Mouse (Mus musculus) midbrain, embryonic 11.5 days (tissue): Measurements from ENCODE around the gene Psmb1. TPM values are rescaled to one million over a fixed set of nuclear protein-coding genes. Genes with fewer than 3 reads are reported as not detected.
"Not testable (repeated sequence)": the region's sequence is repeated elsewhere in the genome, so short reads cannot be mapped to it uniquely, and the experiment has no call there.

Experiments used
- ATAC-seq: fragments of 200-750 bp; cut with Nextera tagmentation; 2 replicates; pipeline ENCODE4 v1.8.0; 2017; ENCODE audit warnings: moderate TSS enrichment, moderate library complexity; ENCODE audit not compliant: low FRiP score
- DNase-seq: peaks from one replicate; pipeline ENCODE4 v3.0.0; 2015; ENCODE audit warnings: low spot score; ENCODE audit errors: missing footprints
- H3K27ac ChIP-seq: fragments of 300-500 bp; sonication (generic); 2 replicates; pipeline ENCODE4 v1.5.1; 2014; ENCODE audit warnings: low read depth, low read length
- H3K27me3 ChIP-seq: fragments of 300-500 bp; sonication (generic); 2 replicates; pipeline ENCODE4 v1.6.1; 2014; ENCODE audit warnings: mild to moderate bottlenecking, low read length, moderate library complexity, mixed read lengths; ENCODE audit not compliant: control insufficient read depth, insufficient read depth
- H3K36me3 ChIP-seq: fragments of 300-500 bp; sonication (generic); 2 replicates; pipeline ENCODE4 v1.6.1; 2014; ENCODE audit warnings: mild to moderate bottlenecking, low read length, moderate library complexity, mixed read lengths; ENCODE audit not compliant: control insufficient read depth, insufficient read depth
- H3K4me1 ChIP-seq: fragments of 300-500 bp; sonication (generic); 2 replicates; pipeline ENCODE4 v1.6.1; 2014; ENCODE audit warnings: low read length; ENCODE audit not compliant: control insufficient read depth, insufficient read depth
- H3K4me2 ChIP-seq: fragments of 300-500 bp; sonication (generic); 2 replicates; pipeline ENCODE4 v1.6.1; 2014; ENCODE audit warnings: mild to moderate bottlenecking, moderate library complexity
- H3K4me3 ChIP-seq: fragments of 300-500 bp; sonication (generic); 2 replicates; pipeline ENCODE4 v1.5.1; 2014; ENCODE audit warnings: low read depth, low read length
- H3K9ac ChIP-seq: fragments of 300-500 bp; sonication (generic); 2 replicates; pipeline ENCODE4 v1.6.1; 2014; ENCODE audit warnings: low read length
- H3K9me3 ChIP-seq: fragments of 300-500 bp; sonication (generic); 2 replicates; pipeline ENCODE4 v1.6.1; 2016; ENCODE audit warnings: low read length; ENCODE audit not compliant: control insufficient read depth
- WGBS: fragments of 180-500 bp; shearing (Covaris S2); extraction: QIAGEN DNeasy Blood & Tissue Kit; methylation state at CpG from one replicate; pipeline ENCODE4 v1.1.7; 2014; 5-methylcytosine and 5-hydroxymethylcytosine counted together
- polyA plus RNA-seq: library from polyadenylated mRNA; unstranded; fragments of >200 nt; fragmentation: Nextera tagmentation; extraction: Ambion mirVana; gene quantifications from 2 replicates; pipeline ENCODE4 v1.2.1, GENCODE M21; 2014

Gene Psmb1
- polyA plus RNA-seq: 278 and 283 TPM in 2 replicates

DNA sequence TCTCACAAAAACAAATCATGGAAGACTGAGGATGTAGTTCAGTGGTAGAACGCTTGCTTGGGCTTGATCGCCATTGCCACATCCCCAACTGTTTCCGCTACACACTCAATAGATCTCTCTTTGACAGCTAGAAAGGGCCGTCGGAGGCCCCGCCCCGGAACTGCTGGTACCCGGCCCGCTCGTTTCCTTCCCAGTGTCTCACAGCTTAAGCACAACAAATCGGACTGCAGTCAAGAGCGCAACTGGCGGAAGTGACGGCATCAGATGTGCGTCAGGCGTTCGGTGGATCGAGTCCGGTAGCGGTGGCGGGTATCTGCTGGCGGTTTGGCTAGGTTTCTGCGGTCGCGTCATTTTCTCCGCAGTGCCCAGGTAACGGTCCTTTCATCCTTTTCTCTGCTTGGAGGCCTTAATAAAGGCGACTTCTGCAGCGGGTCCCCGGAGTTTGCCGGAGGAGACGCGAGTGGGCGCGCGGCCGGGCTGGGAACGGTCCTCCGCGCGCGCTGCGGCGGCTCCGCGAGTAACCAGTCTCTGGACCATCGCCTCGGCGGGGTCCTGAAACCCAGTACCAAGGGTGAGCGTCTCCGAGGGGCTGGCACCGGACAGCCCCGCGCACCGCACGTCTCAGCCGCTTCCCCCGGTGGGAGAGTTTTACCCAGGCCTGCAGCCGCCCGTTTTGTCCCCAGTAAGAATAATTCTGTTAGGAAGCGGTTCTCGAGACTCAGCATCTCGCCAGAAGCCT, at the start of gene Psmb1, which contains the start of gene Tbp:
TSS of gene Psmb1 (minus strand) at position 96 of the 739 bp plus-strand sequence.
TSS of gene Tbp (plus strand) at position 233 of the 739 bp plus-strand sequence.
- Histone ChIP-seq H3K4me3 (peak within 1 kb of the TSS; percentile 96), H3K36me3 (0 out of 2 replicates have a peak, but pooled peaks cover 3% of the 10 kb centered on the region), H3K4me1 (peaks cover 15% of the 10 kb centered on the region), H3K9me3 (no peaks in the 10 kb centered on the region), H3K27me3 (no peaks in the 10 kb centered on the region), H3K4me2 (peak within 1 kb of the TSS; percentile 92), H3K9ac (peak within 1 kb of the TSS; percentile 85), H3K27ac (peak within 1 kb of the TSS; percentile 45)
- peak; percentile 100 for DNase-seq
- ATAC-seq: peak; percentile 95
- under 1% methylated on average over 63 of the region's 63 CpGs for WGBS

DNA sequence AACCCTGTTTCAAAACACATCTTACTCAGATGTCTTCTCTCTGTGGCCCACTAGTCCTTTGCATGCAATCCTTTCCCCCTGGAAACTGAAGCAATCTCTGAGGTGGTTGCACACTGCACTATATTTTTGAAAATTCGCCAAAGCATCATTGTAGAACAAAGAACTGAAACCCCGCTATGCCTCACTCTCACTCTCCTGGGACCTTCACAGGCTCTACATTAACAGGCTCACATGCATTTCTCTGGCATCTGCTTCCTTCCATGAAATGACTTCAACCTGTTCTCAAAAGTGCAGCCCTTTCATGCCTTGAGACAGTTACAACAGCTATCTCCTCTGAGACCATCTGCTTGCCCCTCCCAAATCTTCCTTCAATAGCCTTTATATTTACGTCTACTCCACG, 46.9 kb upstream of the Psmb1 start:
- H3K9ac ChIP-seq: no peak overlapping the region
- ATAC-seq (no peak), DNase-seq (no peak)
- 79% methylated on average over 4 of the region's 4 CpGs for WGBS
- no peak overlapping the region for H3K4me3 ChIP-seq
- no peak overlapping the region for H3K4me2 ChIP-seq
- H3K36me3 ChIP-seq: no peaks in the 10 kb centered on the region
- H3K4me1 ChIP-seq: no peaks in the 10 kb centered on the region
- H3K27me3 ChIP-seq: no peaks in the 10 kb centered on the region
- no peaks in the 10 kb centered on the region for H3K9me3 ChIP-seq
- H3K27ac ChIP-seq: no peak overlapping the region

DNA sequence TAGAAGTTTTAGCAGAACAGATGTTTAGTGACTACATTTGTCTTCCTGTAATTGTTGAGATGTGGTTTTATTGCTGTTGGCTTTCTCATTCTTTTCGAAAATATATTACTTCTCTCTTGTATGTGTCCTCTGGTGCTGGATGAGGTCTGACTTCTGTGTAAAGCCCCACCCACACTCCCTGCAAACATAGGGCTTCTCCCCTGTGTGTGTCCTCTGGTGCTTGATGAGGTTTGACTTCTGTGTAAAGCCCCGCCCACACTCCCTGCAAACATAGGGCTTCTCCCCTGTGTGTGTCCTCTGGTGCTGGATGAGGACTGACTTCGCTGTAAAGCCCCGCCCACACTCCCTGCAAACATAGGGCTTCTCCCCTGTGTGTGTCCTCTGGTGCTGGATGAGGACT, 44.3 kb upstream of the Psmb1 start:
- H3K9ac ChIP-seq, H3K4me1 ChIP-seq, H3K36me3 ChIP-seq, H3K4me2 ChIP-seq, H3K9me3 ChIP-seq, H3K4me3 ChIP-seq, DNase-seq, H3K27me3 ChIP-seq, H3K27ac ChIP-seq, ATAC-seq: not testable (repeated sequence)
- 57% methylated on average over 4 of the region's 4 CpGs for WGBS

DNA sequence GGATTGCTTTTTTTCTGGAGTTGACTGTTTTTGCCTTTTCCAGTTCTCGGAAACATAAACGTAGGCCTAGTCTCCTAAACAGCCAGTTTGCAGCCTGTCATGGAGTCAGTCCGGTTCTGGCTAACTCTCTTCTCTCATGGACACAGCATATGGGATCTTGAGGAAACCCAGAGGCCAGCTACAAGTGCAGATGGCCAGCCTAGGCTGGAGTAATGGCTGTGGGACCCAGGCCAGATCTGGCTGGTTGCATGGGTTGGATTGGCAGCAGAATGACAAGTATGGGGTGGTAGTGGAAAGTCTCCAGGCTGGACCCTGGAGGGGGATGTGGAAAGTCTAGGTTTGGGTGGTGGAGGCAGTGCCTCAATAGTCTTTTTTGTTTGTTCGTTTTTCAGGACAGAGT, 40.8 kb upstream of the Psmb1 start:
- ATAC-seq (no peak), DNase-seq (no peak)
- no peaks in the 10 kb centered on the region for H3K4me1 ChIP-seq
- no peak overlapping the region for H3K27ac ChIP-seq
- no peak overlapping the region for H3K4me2 ChIP-seq
- H3K4me3 ChIP-seq: no peak overlapping the region
- H3K9ac ChIP-seq: no peak overlapping the region
- no peaks in the 10 kb centered on the region for H3K36me3 ChIP-seq
- WGBS: 80% methylated on average over 4 of the region's 4 CpGs
- H3K27me3 ChIP-seq: peaks cover 5% of the 10 kb centered on the region
- no peaks in the 10 kb centered on the region for H3K9me3 ChIP-seq

DNA sequence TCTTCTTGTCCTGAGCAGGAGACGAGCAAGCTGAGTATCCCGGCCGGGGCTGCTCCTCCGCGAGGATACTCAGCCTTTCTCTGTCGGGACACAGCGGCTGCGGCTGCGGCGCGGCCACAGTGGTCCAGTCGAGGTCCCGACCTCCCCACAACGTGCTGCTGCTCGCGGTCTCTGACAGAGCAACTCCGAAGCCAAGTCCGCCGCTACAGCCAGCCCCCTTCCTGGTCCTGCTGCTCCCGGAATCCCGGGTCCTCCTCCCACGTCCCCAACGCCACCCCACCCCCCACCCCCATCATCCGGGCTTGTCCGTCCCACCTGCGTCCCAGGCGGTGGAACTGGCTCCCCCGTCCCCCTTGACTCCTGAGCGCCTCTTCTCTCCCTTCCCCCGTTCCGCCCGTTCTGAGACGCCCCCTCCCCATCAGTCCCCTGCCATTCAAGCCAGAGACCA, 36.9 kb upstream of the Psmb1 start:
- H3K36me3 ChIP-seq: no peaks in the 10 kb centered on the region
- peak; percentile 91 for DNase-seq
- H3K27ac ChIP-seq: no peak overlapping the region
- peak; percentile 85; the same call in 1 of the 2 replicates for ATAC-seq
- WGBS: 0% methylated on average over 27 of the region's 33 CpGs
- peaks cover 9% of the 10 kb centered on the region for H3K27me3 ChIP-seq
- H3K9ac ChIP-seq: peak overlapping the region; percentile 67
- H3K9me3 ChIP-seq: no peaks in the 10 kb centered on the region
- peak overlapping the region; percentile 86 for H3K4me2 ChIP-seq
- no peaks in the 10 kb centered on the region for H3K4me1 ChIP-seq
- peak overlapping the region; percentile 46 for H3K4me3 ChIP-seq

DNA sequence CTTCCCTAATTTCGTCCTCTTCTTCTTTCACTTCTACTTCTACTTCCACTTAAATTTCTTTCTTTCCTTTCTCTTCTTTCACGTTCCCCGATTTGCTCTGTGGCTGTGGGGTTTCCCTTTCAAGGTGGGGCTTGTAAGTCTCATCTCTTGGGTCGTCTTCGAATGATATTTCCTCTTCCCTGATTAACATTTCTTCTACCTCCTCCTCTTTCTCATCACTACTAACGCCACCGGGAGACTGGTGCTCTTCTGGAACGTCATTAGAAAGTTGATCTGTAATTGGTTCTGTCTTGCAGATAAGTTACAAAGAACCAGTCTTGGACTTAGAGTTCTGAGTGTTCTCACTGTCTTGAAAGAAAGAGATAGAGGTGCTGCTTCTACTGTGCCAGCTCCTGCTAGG, 36.4 kb upstream of the Psmb1 start:
- Histone ChIP-seq H3K9me3 (no peaks in the 10 kb centered on the region), H3K27me3 (peaks cover 9% of the 10 kb centered on the region), H3K4me3 (peak overlapping the region; percentile 46), H3K27ac (no peak overlapping the region), H3K9ac (peak overlapping the region; percentile 67; the same call in 1 of the 2 replicates), H3K4me2 (peak overlapping the region; percentile 86), H3K4me1 (no peaks in the 10 kb centered on the region), H3K36me3 (no peaks in the 10 kb centered on the region)
- peak; percentile 90 for DNase-seq
- 17% methylated on average over 8 of the region's 8 CpGs for WGBS
- no peak for ATAC-seq

DNA sequence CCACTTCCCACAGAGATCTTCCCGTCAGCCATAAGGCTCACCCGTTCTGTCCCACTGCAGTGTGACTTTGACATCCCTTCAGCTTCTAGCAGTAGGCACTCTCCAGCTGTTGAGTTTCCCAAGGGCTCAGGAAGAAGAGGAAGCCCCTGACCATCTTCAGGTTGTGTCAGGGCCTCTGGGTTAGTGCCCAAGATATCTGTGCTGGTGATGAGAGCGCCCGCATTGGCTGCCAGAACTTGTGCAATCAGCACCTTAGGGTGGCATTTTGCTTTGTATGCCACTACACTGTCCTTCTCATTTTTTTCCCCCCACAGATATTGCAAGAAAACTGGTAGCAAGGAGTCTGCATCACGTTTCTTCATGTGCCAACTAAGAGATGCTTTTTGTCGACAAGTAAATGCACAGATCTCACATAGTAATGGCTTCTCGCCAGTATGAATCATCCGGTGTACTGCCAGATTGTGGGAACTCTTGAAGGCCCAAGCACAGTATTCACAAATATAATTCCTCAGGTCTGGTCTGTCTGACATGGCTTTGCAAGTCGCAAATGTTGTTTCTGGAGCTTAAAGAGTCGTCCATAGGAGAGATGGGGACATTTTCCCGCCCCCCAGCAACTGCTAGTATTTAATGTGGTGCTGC, 35.7 kb upstream of the Psmb1 start:
- no peaks in the 10 kb centered on the region for H3K4me1 ChIP-seq
- H3K9me3 ChIP-seq: no peaks in the 10 kb centered on the region
- WGBS: 71% methylated on average over 11 of the region's 11 CpGs
- no peak overlapping the region for H3K4me2 ChIP-seq
- H3K9ac ChIP-seq: no peak overlapping the region
- peaks cover 9% of the 10 kb centered on the region for H3K27me3 ChIP-seq
- H3K36me3 ChIP-seq: no peaks in the 10 kb centered on the region
- DNase-seq (no peak), ATAC-seq (no peak)
- H3K4me3 ChIP-seq: no peak overlapping the region
- no peak overlapping the region for H3K27ac ChIP-seq

DNA sequence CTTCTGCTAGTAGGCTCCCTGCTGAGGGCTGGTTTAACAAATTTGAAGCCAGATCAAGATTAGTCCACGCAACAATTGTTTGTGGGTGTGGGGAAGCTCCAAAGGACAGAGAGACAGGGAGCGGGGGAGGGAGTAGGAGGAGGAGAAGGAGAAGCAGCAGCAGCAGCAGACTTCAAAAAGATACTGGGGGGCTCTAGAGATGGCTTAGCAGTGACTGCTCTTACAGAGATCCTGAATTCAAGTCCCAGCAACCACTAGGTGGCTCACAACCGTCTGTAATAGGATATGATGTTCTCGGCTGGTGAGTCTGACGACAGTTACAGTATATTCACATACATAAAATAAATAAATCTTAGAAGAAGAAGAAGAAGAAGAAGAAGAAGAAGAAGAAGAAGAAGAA, 30.6 kb upstream of the Psmb1 start:
- no peak overlapping the region for H3K27ac ChIP-seq
- H3K9ac ChIP-seq: no peak overlapping the region
- peaks cover 2% of the 10 kb centered on the region; the same call in 1 of the 2 replicates for H3K27me3 ChIP-seq
- DNase-seq (peak; percentile 85), ATAC-seq (no peak)
- no peaks in the 10 kb centered on the region for H3K9me3 ChIP-seq
- no peaks in the 10 kb centered on the region for H3K36me3 ChIP-seq
- 4% methylated on average over 5 of the region's 5 CpGs for WGBS
- no peak overlapping the region for H3K4me3 ChIP-seq
- peaks cover 5% of the 10 kb centered on the region; the same call in 1 of the 2 replicates for H3K4me1 ChIP-seq
- no peak overlapping the region for H3K4me2 ChIP-seq

DNA sequence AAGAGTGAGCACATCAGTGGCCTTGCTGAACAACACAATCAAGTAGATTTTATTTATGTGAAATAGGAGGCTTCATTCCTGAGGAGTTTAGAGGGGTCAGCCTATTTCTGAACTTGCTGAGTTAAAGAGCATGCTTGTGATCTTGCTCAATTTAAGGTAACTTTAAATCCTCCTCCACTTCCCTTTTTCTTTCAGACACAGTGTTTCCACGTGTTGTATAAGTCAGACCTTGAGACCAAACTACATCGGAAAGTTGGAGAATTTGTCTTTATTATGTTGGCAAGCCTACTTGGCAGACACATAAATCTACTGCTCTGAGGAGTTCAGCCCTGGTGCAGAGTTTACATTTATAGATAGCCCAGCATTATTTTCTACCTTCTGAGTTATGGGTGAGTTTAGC, 29.3 kb upstream of the Psmb1 start:
- Histone ChIP-seq H3K9ac (no peak overlapping the region), H3K27ac (no peak overlapping the region), H3K4me2 (no peak overlapping the region), H3K4me1 (peaks cover 5% of the 10 kb centered on the region; the same call in 1 of the 2 replicates), H3K4me3 (no peak overlapping the region), H3K9me3 (no peaks in the 10 kb centered on the region), H3K36me3 (0 out of 2 replicates have a peak, but pooled peaks cover 2% of the 10 kb centered on the region), H3K27me3 (no peaks in the 10 kb centered on the region)
- ATAC-seq (no peak), DNase-seq (no peak)
- WGBS: 86% methylated on average over 2 of the region's 2 CpGs
